Mouse (Mus musculus): ENCODE results near the gene Tprg.
A peak's percentile ranks its signal among the peaks of the same experiment; 100 is the strongest.

Gene Tprg

GRCm38 (mm10) chr16:25286517-25286916 lies at the start of gene Tprg:
Gene Tprg (plus strand): TSS chr16:25286817.
- DNase-seq, result no peak

- DNase-seq, result no peak
Observed at GRCm38 (mm10) chr16:25238274-25239050, 48.2 kb upstream of the Tprg start.

GRCm38 (mm10) chr16:25248889-25249288 lies 37.7 kb upstream of the Tprg start:
- DNase-seq, result no peak

- no peak for DNase-seq
Observed at GRCm38 (mm10) chr16:25250129-25250749, 36.4 kb upstream of the Tprg start.

- no peak for DNase-seq
Observed at GRCm38 (mm10) chr16:25251080-25251479, 35.5 kb upstream of the Tprg start.

- DNase-seq, result no peak
Observed at GRCm38 (mm10) chr16:25254646-25255045, 32.0 kb upstream of the Tprg start.

- no peak for DNase-seq
Observed at GRCm38 (mm10) chr16:25255186-25255585, 31.4 kb upstream of the Tprg start.

GRCm38 (mm10) chr16:25255603-25256260 lies 30.9 kb upstream of the Tprg start:
- no peak for DNase-seq

GRCm38 (mm10) chr16:25262306-25262705 lies 24.3 kb upstream of the Tprg start:
- no peak for DNase-seq

- DNase-seq, result no peak
Observed at GRCm38 (mm10) chr16:25262965-25263364, 23.7 kb upstream of the Tprg start.

- peak; percentile 39 to 50 for DNase-seq
Observed at GRCm38 (mm10) chr16:25263520-25264149, 23.0 kb upstream of the Tprg start.

GRCm38 (mm10) chr16:25265177-25265576 lies 21.4 kb upstream of the Tprg start:
- no peak for DNase-seq

DNA sequence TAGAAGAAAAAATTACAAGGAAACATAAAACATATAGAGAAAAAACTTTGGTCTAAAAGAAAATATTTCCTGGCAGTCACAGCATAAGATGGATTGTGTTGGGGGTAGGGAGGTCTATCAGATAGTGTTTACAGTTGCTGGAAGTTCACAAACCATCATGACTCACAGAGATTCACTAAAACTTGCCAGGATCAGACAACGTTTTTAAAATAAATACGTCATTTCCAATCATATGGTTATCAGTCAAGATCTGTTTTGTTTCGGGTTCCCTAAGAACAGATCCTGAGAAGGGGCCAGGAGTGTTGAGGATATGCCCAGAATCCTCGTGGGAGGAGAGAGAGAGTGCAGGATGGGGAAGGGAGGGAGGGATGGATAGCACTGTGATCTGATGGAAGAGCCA lies 18.3 kb upstream of the Tprg start:
- DNase-seq, result no peak

DNA sequence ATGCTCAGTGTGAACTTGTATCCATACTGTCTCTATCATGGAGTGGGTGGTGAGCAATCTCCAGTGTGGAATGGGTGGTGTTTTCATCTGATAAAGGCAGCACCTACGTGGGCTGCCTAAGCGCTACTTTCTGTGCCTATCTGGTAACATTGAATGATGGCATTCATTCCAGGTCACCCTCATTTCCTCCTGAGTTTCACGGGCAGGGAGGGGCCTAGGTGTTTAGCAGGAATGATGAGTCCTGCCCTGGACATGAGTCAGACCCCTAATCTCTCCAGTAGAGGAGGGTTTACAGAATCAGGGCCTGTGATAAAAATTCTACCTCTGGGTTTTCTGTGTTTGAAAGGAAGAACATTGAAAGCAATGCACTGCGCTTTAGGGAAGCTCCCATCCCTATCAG lies 4.1 kb upstream of the Tprg start:
- no peak for DNase-seq

DNA sequence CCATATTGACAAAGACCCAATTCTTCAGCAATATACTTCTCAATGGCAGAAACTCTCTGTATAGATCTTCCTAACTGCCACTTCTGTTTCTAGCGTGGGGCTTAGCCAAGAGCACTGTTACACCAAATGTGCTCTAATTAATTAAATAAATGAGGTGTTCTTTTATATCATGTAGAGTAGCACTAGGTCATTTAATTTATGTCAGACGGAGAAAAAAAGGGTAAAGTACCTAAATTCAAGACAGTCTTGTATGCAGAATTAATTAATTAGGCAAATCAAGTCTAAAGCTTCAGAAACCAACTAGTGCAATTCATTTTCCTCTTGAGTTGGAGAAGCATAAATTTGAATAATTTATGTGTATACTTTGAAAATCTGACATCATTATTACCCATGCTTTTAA lies 7.1 kb downstream of the Tprg start:
- no peak for DNase-seq

DNA sequence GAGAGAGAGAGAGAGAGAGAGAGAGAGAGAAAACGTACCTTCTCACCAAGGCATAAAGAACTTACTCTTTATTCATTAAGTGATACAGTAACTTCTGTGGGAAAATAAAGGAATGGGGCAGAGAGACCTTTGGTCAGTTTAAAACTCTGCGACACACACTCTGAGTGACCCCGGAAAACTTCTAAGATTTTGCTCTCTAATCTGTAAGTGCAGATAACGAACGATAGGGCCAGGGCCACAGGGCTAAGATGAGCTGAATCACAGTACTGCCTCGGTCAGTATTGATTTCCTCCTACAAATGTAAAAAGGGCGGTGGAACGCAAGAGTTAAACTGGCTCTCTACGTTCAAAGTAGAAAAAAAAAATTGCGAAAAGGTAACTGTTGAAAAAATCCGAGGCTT lies 8.9 kb downstream of the Tprg start:
- no peak for DNase-seq

- no peak for DNase-seq
Observed at GRCm38 (mm10) chr16:25296746-25297145, 10.1 kb downstream of the Tprg start.

DNA sequence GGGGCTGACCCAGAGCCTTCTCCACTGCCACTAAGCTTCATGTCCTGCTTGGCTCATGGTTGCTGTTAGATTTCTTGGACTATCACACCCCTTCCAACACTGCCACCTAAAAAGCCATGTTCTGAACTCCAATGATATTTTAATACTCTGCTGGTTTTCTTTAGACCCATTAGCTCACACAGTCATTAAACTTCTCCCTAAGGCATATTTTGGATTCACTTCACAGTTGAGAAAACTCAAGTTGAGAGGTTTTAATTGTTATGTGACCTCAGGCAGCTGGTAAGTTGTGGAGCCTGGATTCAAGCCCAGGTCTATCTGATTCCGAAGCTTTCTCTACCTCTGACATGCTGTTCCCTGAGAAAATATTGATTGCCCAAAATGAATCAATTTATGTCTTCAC lies 11.6 kb downstream of the Tprg start:
- DNase-seq, result no peak

- no peak for DNase-seq
Observed at GRCm38 (mm10) chr16:25302616-25303015, 16.0 kb downstream of the Tprg start.

GRCm38 (mm10) chr16:25314006-25314405 lies 27.4 kb downstream of the Tprg start:
- no peak for DNase-seq

DNA sequence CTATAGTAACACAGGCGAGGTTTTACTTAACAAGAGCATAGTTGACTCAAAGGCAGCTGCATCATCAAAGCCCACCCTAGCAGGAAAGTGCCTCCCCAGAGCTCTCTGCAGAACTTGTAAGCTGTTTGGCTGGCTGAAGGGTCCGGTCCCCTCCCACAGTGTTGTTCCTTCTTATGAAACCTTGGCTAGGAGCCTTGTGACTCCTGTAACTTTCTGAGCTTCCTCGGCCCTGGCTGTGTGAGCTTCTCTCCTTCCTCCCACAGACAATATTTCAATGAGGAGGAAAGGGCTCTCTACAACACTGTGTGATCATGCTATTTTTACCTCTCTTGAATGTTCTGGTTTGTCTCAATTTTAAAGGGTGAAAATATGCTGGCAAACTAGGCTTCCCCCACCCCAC lies 28.5 kb downstream of the Tprg start:
- no peak for DNase-seq

GRCm38 (mm10) chr16:25325631-25326238 lies 39.1 kb downstream of the Tprg start:
- DNase-seq, result no peak

Measured in thymus, adult 18-20 months (tissue).